Comparison of ENCODE assay signal across 8 mouse cellular contexts in the genomic region with DNA sequence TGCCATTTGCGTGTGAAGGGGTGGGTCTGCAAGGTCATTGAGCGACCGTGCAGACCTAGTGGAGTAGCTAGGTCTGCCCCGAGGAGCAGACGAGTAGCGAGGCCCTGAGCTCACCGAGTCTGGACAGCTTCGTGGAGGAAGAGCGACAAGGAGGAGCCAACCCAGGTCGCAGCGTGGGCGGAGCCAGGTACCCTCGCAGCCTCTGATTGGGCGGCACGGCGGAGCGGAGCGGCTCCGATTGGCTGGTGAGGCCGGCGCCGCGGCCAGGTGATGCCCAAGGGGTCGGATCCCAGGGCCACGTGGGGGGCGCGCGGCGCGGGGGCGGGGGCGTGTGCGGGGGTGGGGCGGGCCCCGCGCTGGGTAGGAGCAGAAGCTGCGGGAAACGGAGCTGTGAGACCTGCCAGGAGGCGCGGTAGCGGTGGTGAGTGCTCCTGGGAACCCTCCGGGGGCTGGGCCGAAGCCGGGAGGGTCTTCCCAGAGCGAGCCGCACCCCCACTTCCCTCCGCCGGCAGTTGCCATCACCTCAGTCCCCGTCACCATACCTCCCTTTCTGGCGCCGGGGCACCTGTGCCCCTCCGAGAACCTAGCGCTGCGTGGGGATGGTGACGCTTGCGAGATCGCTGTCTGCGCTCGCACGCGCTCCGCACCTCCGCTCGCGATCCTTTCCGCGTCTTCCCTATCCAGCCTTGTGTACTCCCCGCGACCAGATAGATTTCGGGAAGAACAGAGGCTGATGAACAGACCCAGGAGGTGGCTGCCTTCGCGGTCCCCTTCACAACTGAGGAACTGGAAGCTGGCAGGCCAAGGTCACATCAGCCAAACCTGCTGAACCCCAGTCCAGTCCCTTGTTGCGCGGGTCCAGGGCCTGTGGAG. TPM values are rescaled to one million over a fixed set of nuclear protein-coding genes. Genes with fewer than 3 reads are reported as not detected.
DNase-seq lines count a peak whose midpoint lies in the region; ATAC-seq and TF ChIP-seq lines count a peak whose summit lies in the region.

A gene (plus strand): TSS at position 316 of the 873 bp plus-strand sequence.
A gene (plus strand): TSS at position 348 of the 873 bp plus-strand sequence.

- H3K27ac ChIP-seq in intestine, postnatal 0 days (ENCODE audit: low read depth, low read length), result no peak within 1 kb of the TSS
- peak within 1 kb of the TSS; percentile 83 for H3K27ac ChIP-seq in limb, embryonic 10.5 days
- no peak within 1 kb of the TSS for H3K27ac ChIP-seq in midbrain, embryonic 11.5 days (ENCODE audit: low read depth, low read length)
- no peak within 1 kb of the TSS for H3K27ac ChIP-seq in spleen, adult 2 months (ENCODE audit: insufficient read depth, low read length)

- H3K4me2 ChIP-seq in intestine, postnatal 0 days (replicated peaks; ENCODE audit: low read depth), result peak within 1 kb of the TSS; percentile 96
- peak within 1 kb of the TSS; percentile 98 for H3K4me2 ChIP-seq in midbrain, embryonic 11.5 days

- peaks cover 15% of the 10 kb centered on the region; the same call in 1 of the 2 replicates for H3K36me3 ChIP-seq in intestine, postnatal 0 days (ENCODE audit: control insufficient read depth, insufficient read depth)
- peaks cover 29% of the 10 kb centered on the region for H3K36me3 ChIP-seq in limb, embryonic 10.5 days
- H3K36me3 ChIP-seq in midbrain, embryonic 11.5 days (ENCODE audit: control insufficient read depth, insufficient read depth, low read length), result no peaks in the 10 kb centered on the region; the same call in 1 of the 2 replicates
- H3K36me3 ChIP-seq in spleen, adult 2 months (ENCODE audit: control insufficient read depth, insufficient read depth, low read length), result no peaks in the 10 kb centered on the region; the same call in 1 of the 2 replicates

- H3K9me3 ChIP-seq in intestine, postnatal 0 days (ENCODE audit: control insufficient read depth), result no peaks in the 10 kb centered on the region
- H3K9me3 ChIP-seq in limb, embryonic 10.5 days (replicated peaks), result no peaks in the 10 kb centered on the region
- H3K9me3 ChIP-seq in midbrain, embryonic 11.5 days (ENCODE audit: control insufficient read depth, low read length), result no peaks in the 10 kb centered on the region

- H3K4me3 ChIP-seq in intestine, postnatal 0 days (ENCODE audit: low read depth, low read length), result peak within 1 kb of the TSS; percentile 43
- peak within 1 kb of the TSS; percentile 72 for H3K4me3 ChIP-seq in limb, embryonic 10.5 days
- H3K4me3 ChIP-seq in midbrain, embryonic 11.5 days (ENCODE audit: low read depth, low read length), result peak within 1 kb of the TSS; percentile 52
- peak within 1 kb of the TSS; percentile 64 for H3K4me3 ChIP-seq in spleen, adult 2 months (ENCODE audit: extremely low read depth, insufficient read depth, insufficient read length)

- TF ChIP-seq POLR2A in spleen, adult 2 months (IDR thresholded peaks at IDR 0.05; ENCODE audit: low read depth, low read length), result no peak

- no peak for TF ChIP-seq CTCF in intestine, postnatal 0 days (IDR thresholded peaks at IDR 0.05; ENCODE audit: low read depth)
- TF ChIP-seq CTCF in spleen, adult 2 months (IDR thresholded peaks at IDR 0.05; ENCODE audit: extremely low read depth, insufficient read depth, insufficient read length, insufficient replicate concordance), result no peak

- peaks cover 4% of the 10 kb centered on the region; the same call in 1 of the 2 replicates for H3K4me1 ChIP-seq in intestine, postnatal 0 days (replicated peaks; ENCODE audit: control insufficient read depth, insufficient read depth, low read length)
- H3K4me1 ChIP-seq in limb, embryonic 10.5 days, result peaks cover 47% of the 10 kb centered on the region
- H3K4me1 ChIP-seq in midbrain, embryonic 11.5 days (ENCODE audit: control insufficient read depth, insufficient read depth, low read length), result peaks cover 29% of the 10 kb centered on the region
- peaks cover 15% of the 10 kb centered on the region for H3K4me1 ChIP-seq in spleen, adult 2 months (ENCODE audit: control insufficient read depth, insufficient read depth, insufficient read length)

- H3K27me3 ChIP-seq in intestine, postnatal 0 days (replicated peaks; ENCODE audit: control insufficient read depth, insufficient read depth, low read length), result peaks cover 11% of the 10 kb centered on the region
- H3K27me3 ChIP-seq in limb, embryonic 10.5 days (ENCODE audit: low read depth, poor library complexity, severe bottlenecking), result peaks cover 77% of the 10 kb centered on the region
- peaks cover 46% of the 10 kb centered on the region for H3K27me3 ChIP-seq in midbrain, embryonic 11.5 days (ENCODE audit: control insufficient read depth, insufficient read depth, low read length)
- 0 out of 2 replicates have a peak, but pooled peaks cover 4% of the 10 kb centered on the region for H3K27me3 ChIP-seq in spleen, adult 2 months (ENCODE audit: control insufficient read depth, insufficient read depth, low read length)

- peak; percentile 91 for DNase-seq in layer of hippocampus, adult 11-12 months (ENCODE audit: low spot score)
- DNase-seq in layer of hippocampus, adult 9-10 months (ENCODE audit: low spot score), result no peak
- DNase-seq in embryo, embryonic 11 days, result peak; percentile 91
- DNase-seq in limb, embryonic 10.5 days (ENCODE audit: low spot score), result peak; percentile 92
- peak; percentile 95 for DNase-seq in midbrain, embryonic 11.5 days (ENCODE audit: low spot score, missing footprints)
- DNase-seq in spleen, adult 2 months (ENCODE audit: low read depth in 1 of 2, low spot score in 2 of 2), result peak; percentile 30 to 84

- under 1% methylated on average over 67 of the region's 74 CpGs for WGBS in intestine, postnatal 0 days
- WGBS in limb, embryonic 10.5 days, result under 1% methylated on average over 71 of the region's 74 CpGs
- WGBS in midbrain, embryonic 11.5 days, result under 1% methylated on average over 65 of the region's 74 CpGs
- WGBS in spleen, adult 2 months, result 2% methylated on average over 60 of the region's 74 CpGs

- peak within 1 kb of the TSS; percentile 22; the same call in 1 of the 2 replicates for H3K9ac ChIP-seq in intestine, postnatal 0 days (ENCODE audit: low read depth, low read length)
- H3K9ac ChIP-seq in midbrain, embryonic 11.5 days (ENCODE audit: low read length), result peak within 1 kb of the TSS; percentile 53

- peak; percentile 73 for ATAC-seq in granulocyte monocyte progenitor cell, adult 5-6 weeks (replicated peaks; ENCODE audit: poor library complexity, severe bottlenecking)
- ATAC-seq in intestine, postnatal 0 days, result peak; percentile 71
- peak; percentile 90 for ATAC-seq in midbrain, embryonic 11.5 days (ENCODE audit: low FRiP score)

RNA-seq across cellular contexts. Expression of the first gene that starts in this region (rescaled TPM):
- 29.1 and 42.7 TPM in 2 replicates for total RNA-seq in granulocyte monocyte progenitor cell, adult 5-6 weeks (2014; fragmentation: Nextera tagmentation)
- total RNA-seq in granulocyte monocyte progenitor cell, adult 5-6 weeks (2017), result 18.8 and 27.7 TPM in 2 replicates
- polyA plus RNA-seq in intestine, postnatal 0 days (2015; fragmentation: Nextera tagmentation; extraction: Ambion mirVana), result 0.21 and 0.33 TPM in 2 replicates
- polyA plus RNA-seq in limb, embryonic 10.5 days (2016; fragmentation: Nextera tagmentation; extraction: Ambion mirVana), result 2.0 and 3.5 TPM in 2 replicates
- polyA plus RNA-seq in midbrain, embryonic 11.5 days (2014; fragmentation: Nextera tagmentation; extraction: Ambion mirVana), result 0.94 TPM in 2 replicates
- polyA plus RNA-seq in spleen, adult 2 months (2012; rRNA removed), result 1.4 and 1.5 TPM in 2 replicates

RNA-seq across cellular contexts. Expression of the second gene that starts in this region (rescaled TPM):
- 8.1 and 10.6 TPM in 2 replicates for total RNA-seq in granulocyte monocyte progenitor cell, adult 5-6 weeks (2014; fragmentation: Nextera tagmentation)
- 6.0 and 8.9 TPM in 2 replicates for total RNA-seq in granulocyte monocyte progenitor cell, adult 5-6 weeks (2017)
- polyA plus RNA-seq in intestine, postnatal 0 days (2015; fragmentation: Nextera tagmentation; extraction: Ambion mirVana), result 0.78 and 1.1 TPM in 2 replicates
- polyA plus RNA-seq in limb, embryonic 10.5 days (2016; fragmentation: Nextera tagmentation; extraction: Ambion mirVana), result 0.20 and 0.99 TPM in 2 replicates
- 0.44 and 0.48 TPM in 2 replicates for polyA plus RNA-seq in midbrain, embryonic 11.5 days (2014; fragmentation: Nextera tagmentation; extraction: Ambion mirVana)
- 0.28 and 0.38 TPM in 2 replicates for polyA plus RNA-seq in spleen, adult 2 months (2012; rRNA removed)

Comparison
In these comparisons a context has a peak if more than half of its experiments do, and no peak if none do; other contexts are left out.
1. Peak in DNase-seq, ATAC-seq, H3K4me3 ChIP-seq, H3K9ac ChIP-seq and H3K4me2 ChIP-seq in midbrain, embryonic 11.5 days; RNA of the genes that start here not detected or under 1 TPM.